Mouse (Mus musculus): Measurements from ENCODE around the gene Ppt2. TPM values are rescaled to one million over a fixed set of nuclear protein-coding genes. Genes with fewer than 3 reads are reported as not detected.

The Ppt2 gene
- polyA plus RNA-seq, 1 experiment: 118 TPM

DNA sequence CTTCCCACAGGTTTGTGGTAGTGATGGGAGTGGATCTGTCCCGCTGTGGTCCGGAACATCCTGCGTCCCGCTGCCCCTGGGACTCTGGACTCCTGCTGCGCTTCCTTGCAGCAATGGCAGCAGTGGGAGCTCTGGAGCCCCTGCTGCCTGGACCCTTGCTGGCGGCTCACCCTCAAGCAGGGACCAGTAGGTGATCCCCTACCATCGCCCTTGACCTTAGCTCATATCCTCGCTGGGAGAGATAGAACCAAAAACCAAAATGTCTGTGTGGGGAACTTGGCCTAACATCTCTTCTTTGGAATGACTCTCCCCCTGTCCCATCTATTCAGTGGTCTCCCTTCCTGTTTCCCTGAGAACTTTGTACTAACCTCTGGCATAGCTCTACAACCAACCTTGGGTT, 44.5 kb downstream of the Ppt2 start:
- H3K4me3 ChIP-seq (ENCODE audit: insufficient read depth, low read length): no peak overlapping the region
- no peak overlapping the region for H3K27ac ChIP-seq (ENCODE audit: insufficient read depth, low read depth, low read length)
- no peak for TF ChIP-seq POLR2A (IDR thresholded peaks at IDR 0.05; ENCODE audit: borderline replicate concordance, low read depth, low read length)
- TF ChIP-seq CTCF (IDR thresholded peaks at IDR 0.05; ENCODE audit: low read depth, low read length): no peak
- peaks cover 7% of the 10 kb centered on the region for H3K4me1 ChIP-seq (ENCODE audit: control insufficient read depth, insufficient read depth, low read length)

DNA sequence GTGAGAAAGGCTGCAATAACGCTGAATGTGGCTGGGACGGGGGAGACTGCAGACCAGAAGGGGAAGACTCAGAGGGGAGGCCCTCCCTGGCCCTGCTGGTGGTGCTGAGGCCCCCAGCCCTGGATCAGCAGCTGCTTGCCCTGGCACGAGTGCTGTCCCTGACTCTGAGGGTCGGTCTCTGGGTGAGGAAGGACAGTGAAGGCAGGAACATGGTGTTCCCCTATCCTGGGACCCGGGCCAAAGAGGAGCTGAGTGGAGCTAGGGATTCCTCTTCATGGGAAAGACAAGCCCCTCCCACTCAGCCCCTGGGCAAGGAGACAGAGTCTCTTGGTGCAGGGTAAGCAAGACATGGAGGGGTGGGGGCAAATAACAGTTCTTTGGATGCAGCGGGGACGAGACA, 44.9 kb downstream of the Ppt2 start:
- Histone ChIP-seq H3K4me3 (ENCODE audit: insufficient read depth, low read length) (no peak overlapping the region), H3K27ac (ENCODE audit: insufficient read depth, low read depth, low read length) (no peak overlapping the region), H3K4me1 (ENCODE audit: control insufficient read depth, insufficient read depth, low read length) (peaks cover 4% of the 10 kb centered on the region; the same call in 1 of the 2 replicates)
- TF ChIP-seq POLR2A (IDR thresholded peaks at IDR 0.05; ENCODE audit: borderline replicate concordance, low read depth, low read length): no peak
- TF ChIP-seq CTCF (IDR thresholded peaks at IDR 0.05; ENCODE audit: low read depth, low read length): no peak

DNA sequence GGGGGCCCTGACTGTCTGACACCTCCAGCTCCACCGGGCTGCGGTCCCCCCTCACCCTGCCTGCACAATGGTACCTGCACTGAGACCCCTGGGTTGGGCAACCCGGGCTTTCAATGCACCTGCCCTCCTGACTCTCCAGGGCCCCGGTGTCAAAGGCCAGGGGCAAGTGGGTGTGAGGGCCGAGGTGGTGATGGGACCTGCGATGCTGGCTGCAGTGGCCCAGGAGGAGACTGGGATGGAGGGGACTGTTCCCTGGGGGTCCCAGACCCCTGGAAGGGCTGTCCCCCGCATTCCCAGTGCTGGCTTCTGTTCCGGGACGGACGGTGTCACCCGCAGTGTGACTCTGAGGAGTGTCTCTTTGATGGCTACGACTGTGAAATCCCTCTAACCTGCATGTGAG, 45.8 kb downstream of the Ppt2 start:
- TF ChIP-seq POLR2A (IDR thresholded peaks at IDR 0.05; ENCODE audit: borderline replicate concordance, low read depth, low read length) (no peak), CTCF (IDR thresholded peaks at IDR 0.05; ENCODE audit: low read depth, low read length) (no peak)
- peaks cover 12% of the 10 kb centered on the region for H3K4me1 ChIP-seq (ENCODE audit: control insufficient read depth, insufficient read depth, low read length)
- no peak overlapping the region for H3K4me3 ChIP-seq (ENCODE audit: insufficient read depth, low read length)
- no peak overlapping the region for H3K27ac ChIP-seq (ENCODE audit: insufficient read depth, low read depth, low read length)

DNA sequence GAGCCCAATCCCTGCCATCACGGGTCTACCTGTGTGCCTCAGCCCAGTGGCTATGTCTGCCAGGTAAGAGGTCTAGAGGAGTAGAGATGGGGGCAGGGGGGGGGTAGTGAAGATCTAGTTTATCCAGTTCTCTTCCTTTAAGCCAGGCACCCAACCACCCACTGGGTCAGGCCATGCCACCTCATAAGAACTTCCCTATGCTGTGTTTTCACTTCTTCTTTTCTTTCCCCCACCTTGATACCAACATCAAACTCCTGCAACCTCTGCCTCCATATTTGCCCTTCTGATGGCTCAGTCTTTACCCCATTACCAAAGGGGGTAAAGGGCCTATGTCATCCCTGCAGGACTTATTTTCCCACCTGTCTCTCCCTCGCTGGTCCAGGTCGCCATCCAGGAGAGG, 50.2 kb downstream of the Ppt2 start:
- no peak overlapping the region for H3K4me3 ChIP-seq (ENCODE audit: insufficient read depth, low read length)

DNA sequence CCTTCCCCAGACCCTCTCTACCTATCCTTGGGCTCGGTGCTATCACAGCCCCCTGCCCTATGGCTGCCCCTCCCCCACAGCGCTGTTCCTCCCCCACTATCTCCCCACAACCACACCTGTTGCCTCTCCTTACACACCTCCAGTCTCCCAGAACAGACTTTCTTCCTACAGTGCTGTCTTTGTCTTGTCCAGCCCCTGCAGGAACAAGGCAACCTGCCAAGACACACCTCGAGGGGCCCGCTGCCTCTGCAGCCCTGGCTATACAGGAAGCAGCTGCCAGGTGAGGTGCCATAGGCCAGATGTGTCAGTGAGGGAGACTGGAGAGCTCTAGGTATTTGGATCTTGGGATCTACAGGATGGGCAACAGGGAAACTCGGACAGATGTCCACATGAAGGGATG, 51.7 kb downstream of the Ppt2 start:
- no peak for TF ChIP-seq POLR2A (IDR thresholded peaks at IDR 0.05; ENCODE audit: borderline replicate concordance, low read depth, low read length)
- TF ChIP-seq CTCF (IDR thresholded peaks at IDR 0.05; ENCODE audit: low read depth, low read length): no peak
- H3K4me1 ChIP-seq (ENCODE audit: control insufficient read depth, insufficient read depth, low read length): peaks cover 10% of the 10 kb centered on the region
- no peak overlapping the region for H3K4me3 ChIP-seq (ENCODE audit: insufficient read depth, low read length)
- no peak overlapping the region for H3K27ac ChIP-seq (ENCODE audit: insufficient read depth, low read depth, low read length)

More for the DNA sequence above, 50.2 kb downstream of the Ppt2 start:
- no peak for TF ChIP-seq POLR2A (IDR thresholded peaks at IDR 0.05; ENCODE audit: borderline replicate concordance, low read depth, low read length)
- TF ChIP-seq CTCF (IDR thresholded peaks at IDR 0.05; ENCODE audit: low read depth, low read length): no peak
- H3K27ac ChIP-seq (ENCODE audit: insufficient read depth, low read depth, low read length): no peak overlapping the region
- H3K4me1 ChIP-seq (ENCODE audit: control insufficient read depth, insufficient read depth, low read length): peaks cover 10% of the 10 kb centered on the region

DNA sequence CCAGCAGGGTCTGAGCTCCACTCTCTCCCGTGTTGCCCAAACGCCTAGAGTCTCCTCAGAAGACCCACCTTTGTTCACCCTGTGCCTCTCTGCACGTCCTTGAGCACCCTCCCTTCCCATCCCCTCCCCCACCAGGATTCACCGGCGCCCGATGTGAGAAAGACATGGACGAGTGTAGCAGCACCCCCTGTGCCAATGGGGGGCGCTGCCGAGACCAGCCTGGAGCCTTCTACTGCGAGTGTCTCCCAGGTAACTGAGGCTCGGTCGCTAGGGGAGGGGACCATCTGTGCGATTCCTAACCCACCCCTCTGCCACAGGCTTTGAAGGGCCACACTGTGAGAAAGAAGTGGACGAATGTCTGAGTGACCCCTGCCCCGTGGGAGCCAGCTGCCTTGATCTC, 55.9 kb downstream of the Ppt2 start:
- Histone ChIP-seq H3K4me1 (ENCODE audit: control insufficient read depth, insufficient read depth, low read length) (peaks cover under 1% of the 10 kb centered on the region), H3K4me3 (ENCODE audit: insufficient read depth, low read length) (no peak overlapping the region), H3K27ac (ENCODE audit: insufficient read depth, low read depth, low read length) (no peak overlapping the region)
- TF ChIP-seq POLR2A (IDR thresholded peaks at IDR 0.05; ENCODE audit: borderline replicate concordance, low read depth, low read length): no peak
- TF ChIP-seq CTCF (IDR thresholded peaks at IDR 0.05; ENCODE audit: low read depth, low read length): no peak

DNA sequence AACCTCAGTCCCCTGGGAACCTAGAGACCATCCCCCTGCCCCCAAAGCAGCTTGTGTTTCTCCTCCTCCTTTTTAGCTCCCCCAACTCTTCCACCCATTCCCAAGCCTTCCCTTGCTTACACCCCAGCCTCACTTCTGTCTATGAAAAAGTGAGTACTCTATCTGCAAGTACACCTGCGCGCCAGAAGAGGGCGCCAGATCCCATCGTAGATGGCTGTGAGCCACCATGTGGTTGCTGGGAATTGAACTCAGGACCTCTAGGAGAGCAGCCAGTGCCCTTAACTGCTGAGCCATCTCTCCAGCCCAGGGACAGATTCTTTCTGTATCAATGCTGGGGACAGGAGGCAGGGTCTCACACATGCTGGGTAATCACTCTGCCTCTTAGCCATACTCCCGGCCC, 56.4 kb downstream of the Ppt2 start:
- Histone ChIP-seq H3K4me1 (ENCODE audit: control insufficient read depth, insufficient read depth, low read length) (no peaks in the 10 kb centered on the region), H3K4me3 (ENCODE audit: insufficient read depth, low read length) (no peak overlapping the region), H3K27ac (ENCODE audit: insufficient read depth, low read depth, low read length) (no peak overlapping the region)
- TF ChIP-seq CTCF (IDR thresholded peaks at IDR 0.05; ENCODE audit: low read depth, low read length): peak; percentile 51
- TF ChIP-seq POLR2A (IDR thresholded peaks at IDR 0.05; ENCODE audit: borderline replicate concordance, low read depth, low read length): no peak

DNA sequence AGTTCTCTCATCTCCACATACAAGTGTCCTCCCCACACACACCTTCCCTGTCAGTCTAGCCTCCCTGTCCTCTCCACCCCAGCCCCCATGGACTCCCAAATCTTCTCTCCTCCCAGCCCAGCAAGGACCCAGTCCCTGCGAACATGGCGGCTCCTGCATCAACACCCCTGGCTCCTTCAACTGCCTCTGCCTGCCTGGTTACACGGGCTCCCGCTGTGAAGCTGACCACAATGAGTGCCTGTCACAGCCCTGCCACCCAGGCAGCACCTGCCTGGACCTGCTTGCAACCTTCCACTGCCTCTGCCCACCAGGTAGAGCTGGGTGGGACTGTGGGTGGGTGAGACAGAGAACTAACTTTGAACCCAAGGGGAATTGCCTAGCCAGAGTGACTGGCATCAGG, 58.4 kb downstream of the Ppt2 start:
- no peak overlapping the region for H3K4me3 ChIP-seq (ENCODE audit: insufficient read depth, low read length)
- H3K27ac ChIP-seq (ENCODE audit: insufficient read depth, low read depth, low read length): no peak overlapping the region
- no peaks in the 10 kb centered on the region for H3K4me1 ChIP-seq (ENCODE audit: control insufficient read depth, insufficient read depth, low read length)
- TF ChIP-seq CTCF (IDR thresholded peaks at IDR 0.05; ENCODE audit: low read depth, low read length) (no peak), POLR2A (IDR thresholded peaks at IDR 0.05; ENCODE audit: borderline replicate concordance, low read depth, low read length) (no peak)

DNA sequence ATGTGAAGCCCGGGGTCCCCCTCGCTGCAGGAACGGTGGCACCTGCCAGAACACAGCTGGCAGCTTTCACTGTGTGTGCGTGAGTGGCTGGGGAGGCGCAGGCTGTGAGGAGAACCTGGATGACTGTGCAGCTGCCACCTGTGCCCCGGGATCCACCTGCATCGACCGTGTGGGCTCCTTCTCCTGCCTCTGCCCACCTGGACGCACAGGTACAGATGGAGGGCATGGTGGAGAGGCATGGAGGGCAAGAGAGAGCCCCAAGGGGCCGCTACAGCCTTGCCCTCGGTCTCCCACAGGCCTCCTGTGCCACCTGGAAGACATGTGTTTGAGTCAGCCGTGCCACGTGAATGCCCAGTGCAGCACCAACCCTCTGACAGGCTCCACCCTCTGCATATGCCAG, 59.9 kb downstream of the Ppt2 start:
- H3K4me1 ChIP-seq (ENCODE audit: control insufficient read depth, insufficient read depth, low read length): peaks cover 3% of the 10 kb centered on the region; the same call in 1 of the 2 replicates
- H3K27ac ChIP-seq (ENCODE audit: insufficient read depth, low read depth, low read length): no peak overlapping the region
- TF ChIP-seq POLR2A (IDR thresholded peaks at IDR 0.05; ENCODE audit: borderline replicate concordance, low read depth, low read length) (no peak), CTCF (IDR thresholded peaks at IDR 0.05; ENCODE audit: low read depth, low read length) (no peak)
- H3K4me3 ChIP-seq (ENCODE audit: insufficient read depth, low read length): no peak overlapping the region

DNA sequence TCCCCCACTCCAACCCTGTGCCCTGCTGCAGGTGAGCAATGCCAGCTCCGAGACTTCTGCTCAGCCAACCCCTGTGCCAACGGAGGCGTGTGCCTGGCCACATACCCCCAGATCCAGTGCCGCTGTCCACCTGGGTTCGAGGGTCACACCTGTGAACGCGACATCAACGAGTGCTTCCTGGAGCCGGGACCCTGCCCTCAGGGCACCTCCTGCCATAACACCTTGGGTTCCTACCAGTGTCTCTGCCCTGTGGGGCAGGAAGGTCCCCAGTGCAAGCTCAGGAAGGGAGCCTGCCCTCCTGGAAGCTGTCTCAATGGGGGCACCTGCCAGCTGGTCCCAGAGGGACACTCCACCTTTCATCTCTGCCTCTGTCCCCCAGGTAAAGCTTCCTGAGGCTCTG, 61.0 kb downstream of the Ppt2 start:
- H3K27ac ChIP-seq (ENCODE audit: insufficient read depth, low read depth, low read length): no peak overlapping the region
- TF ChIP-seq POLR2A (IDR thresholded peaks at IDR 0.05; ENCODE audit: borderline replicate concordance, low read depth, low read length): no peak
- no peak for TF ChIP-seq CTCF (IDR thresholded peaks at IDR 0.05; ENCODE audit: low read depth, low read length)
- H3K4me3 ChIP-seq (ENCODE audit: insufficient read depth, low read length): no peak overlapping the region
- H3K4me1 ChIP-seq (ENCODE audit: control insufficient read depth, insufficient read depth, low read length): peaks cover 3% of the 10 kb centered on the region; the same call in 1 of the 2 replicates

Other genes with a start within 250 kb of the Ppt2 start
- gene BC051142, start 229.7 kb downstream of the Ppt2 start, polyA plus RNA-seq (2012; ENCODE audit: insufficient read depth, insufficient read length, missing spikeins): 0.95 TPM in 1 of 2 replicates, not detected in the other
- not detected in 2 replicates for gene Btnl4, start 151.2 kb downstream of the Ppt2 start, polyA plus RNA-seq (2012; ENCODE audit: insufficient read depth, insufficient read length, missing spikeins)
- gene Btnl6, start 111.2 kb downstream of the Ppt2 start, polyA plus RNA-seq (2012; ENCODE audit: insufficient read depth, insufficient read length, missing spikeins): not detected in 2 replicates
- 0.78 and 1.3 TPM in 2 replicates for gene Notch4, start 64.2 kb downstream of the Ppt2 start, polyA plus RNA-seq (2012; ENCODE audit: insufficient read depth, insufficient read length, missing spikeins)
- gene Gpsm3, start 38.7 kb downstream of the Ppt2 start, polyA plus RNA-seq (2012; ENCODE audit: insufficient read depth, insufficient read length, missing spikeins): 217 and 244 TPM in 2 replicates
- 85.9 and 90.0 TPM in 2 replicates for gene Pbx2, start 37.2 kb downstream of the Ppt2 start, polyA plus RNA-seq (2012; ENCODE audit: insufficient read depth, insufficient read length, missing spikeins)
- gene Ager, start 30.6 kb downstream of the Ppt2 start, polyA plus RNA-seq (2012; ENCODE audit: insufficient read depth, insufficient read length, missing spikeins): 1.3 and 2.2 TPM in 2 replicates
- 110 and 116 TPM in 2 replicates for gene Rnf5, start 24.8 kb downstream of the Ppt2 start, polyA plus RNA-seq (2012; ENCODE audit: insufficient read depth, insufficient read length, missing spikeins)
- 93.0 and 101 TPM in 2 replicates for gene Agpat1, start 24.2 kb downstream of the Ppt2 start, polyA plus RNA-seq (2012; ENCODE audit: insufficient read depth, insufficient read length, missing spikeins)
- gene Egfl8, start 12.5 kb downstream of the Ppt2 start, polyA plus RNA-seq (2012; ENCODE audit: insufficient read depth, insufficient read length, missing spikeins): 4.9 and 9.0 TPM in 2 replicates
- gene Prrt1, start 1.0 kb upstream of the Ppt2 start, polyA plus RNA-seq (2012; ENCODE audit: insufficient read depth, insufficient read length, missing spikeins): 0.76 and 1.3 TPM in 2 replicates
- 22.4 and 22.9 TPM in 2 replicates for gene Fkbpl, start 16.3 kb upstream of the Ppt2 start, polyA plus RNA-seq (2012; ENCODE audit: insufficient read depth, insufficient read length, missing spikeins)
- 42.6 and 62.7 TPM in 2 replicates for gene Atf6b, start 18.6 kb upstream of the Ppt2 start, polyA plus RNA-seq (2012; ENCODE audit: insufficient read depth, insufficient read length, missing spikeins)
- not detected in 2 replicates for gene Tnxb, start 42.0 kb upstream of the Ppt2 start, polyA plus RNA-seq (2012; ENCODE audit: insufficient read depth, insufficient read length, missing spikeins)
- 0.75 and 2.2 TPM in 2 replicates for gene C4b, start 115.4 kb upstream of the Ppt2 start, polyA plus RNA-seq (2012; ENCODE audit: insufficient read depth, insufficient read length, missing spikeins)
- not detected in 2 replicates for gene Cyp21a1, start 176.1 kb upstream of the Ppt2 start, polyA plus RNA-seq (2012; ENCODE audit: insufficient read depth, insufficient read length, missing spikeins)
- 33.8 and 44.1 TPM in 2 replicates for gene Stk19, start 208.4 kb upstream of the Ppt2 start, polyA plus RNA-seq (2012; ENCODE audit: insufficient read depth, insufficient read length, missing spikeins)
- 30.8 and 38.9 TPM in 2 replicates for gene Dxo, start 208.5 kb upstream of the Ppt2 start, polyA plus RNA-seq (2012; ENCODE audit: insufficient read depth, insufficient read length, missing spikeins)
- 37.8 and 40.2 TPM in 2 replicates for gene Skiv2l, start 221.7 kb upstream of the Ppt2 start, polyA plus RNA-seq (2012; ENCODE audit: insufficient read depth, insufficient read length, missing spikeins)
- 48.9 and 56.8 TPM in 2 replicates for gene Nelfe, start 221.9 kb upstream of the Ppt2 start, polyA plus RNA-seq (2012; ENCODE audit: insufficient read depth, insufficient read length, missing spikeins)
- gene Cfb, start 234.0 kb upstream of the Ppt2 start, polyA plus RNA-seq (2012; ENCODE audit: insufficient read depth, insufficient read length, missing spikeins): 12.0 and 13.3 TPM in 2 replicates

Data from bone marrow macrophage, adult 2 months (primary cell).